Mouse (Mus musculus) thymus, postnatal 0 days (tissue): ENCODE results near the gene Cpsf7. TPM values are rescaled to one million over a fixed set of nuclear protein-coding genes. Genes with fewer than 3 reads are reported as not detected.
"Not testable (repeated sequence)": the region's sequence is repeated elsewhere in the genome, so short reads cannot be mapped to it uniquely, and the experiment has no call there.

ENCODE experiments used
- DNase-seq: peaks from one replicate; pipeline ENCODE4 v3.0.0-alpha.2; 2015; ENCODE audit warnings: low spot score
- polyA plus RNA-seq: library from polyadenylated mRNA; unstranded; fragments of >200 nt; fragmentation: Nextera tagmentation; extraction: Ambion mirVana; gene quantifications from 2 replicates; pipeline ENCODE4 v1.2.1, GENCODE M21; 2015

Gene Cpsf7
- polyA plus RNA-seq, 1 experiment from 2014 or later, result 30.8 TPM

GRCm38 (mm10) chr19:10557837-10558375 lies 32.8 kb downstream of the Cpsf7 start:
- DNase-seq, result not testable (repeated sequence)

DNA sequence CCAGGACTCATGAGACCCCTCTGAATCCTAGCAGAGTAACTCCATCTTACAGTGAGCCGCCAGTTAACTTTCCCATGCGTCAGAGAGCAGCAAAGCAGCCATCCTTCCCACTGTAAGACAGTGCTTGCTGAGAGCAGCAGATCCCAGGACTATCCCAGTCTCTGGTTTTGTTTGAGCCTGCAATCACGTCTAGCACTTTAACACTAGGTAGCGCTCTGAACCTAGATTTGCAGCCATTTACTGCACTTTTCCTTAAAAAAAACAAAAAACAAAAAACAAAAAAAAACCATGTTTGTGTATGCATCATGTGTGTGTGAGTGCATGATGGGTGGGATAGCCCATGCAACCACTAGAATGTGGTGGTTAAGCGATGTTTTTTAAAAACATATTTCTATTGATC lies 35.0 kb downstream of the Cpsf7 start:
- no peak for DNase-seq

DNA sequence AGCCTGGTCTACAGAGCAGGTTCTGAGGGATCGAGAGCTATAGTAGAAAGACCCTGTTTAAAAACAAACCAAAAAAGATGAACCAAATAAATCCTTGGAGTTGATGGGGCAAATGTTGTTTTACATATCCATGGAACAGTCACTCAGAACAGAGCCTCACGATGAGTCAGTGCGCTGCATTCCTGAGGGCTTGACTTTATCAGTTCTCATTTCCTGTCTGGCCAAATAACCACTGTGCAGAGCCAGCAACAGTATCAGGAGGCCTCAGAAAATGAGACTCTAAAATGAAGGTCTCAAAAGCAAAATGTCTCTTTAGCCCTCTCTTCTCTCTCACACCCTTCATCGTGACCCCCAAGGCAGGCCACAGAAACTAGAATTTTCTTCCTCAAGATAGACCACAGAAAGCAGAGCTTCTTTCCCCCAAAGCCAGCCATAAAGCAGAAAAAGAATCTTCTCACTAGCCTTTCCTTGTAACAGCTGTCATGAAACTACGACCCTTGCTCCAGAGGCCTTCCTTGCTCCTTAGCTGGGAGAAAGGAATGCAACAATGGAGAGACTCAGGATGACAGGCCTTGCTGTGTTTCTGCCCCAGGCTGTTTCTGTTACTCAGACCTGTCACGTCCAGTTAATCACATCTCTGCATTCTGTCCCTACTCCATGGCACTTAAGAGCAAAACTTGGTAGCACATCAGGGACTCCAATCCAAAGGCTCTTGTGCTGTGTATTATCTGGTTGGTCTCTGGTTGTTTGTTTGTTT lies 36.7 kb downstream of the Cpsf7 start:
- DNase-seq, result no peak

GRCm38 (mm10) chr19:10562351-10562750 lies 37.3 kb downstream of the Cpsf7 start:
- no peak for DNase-seq

GRCm38 (mm10) chr19:10564278-10564677 lies 39.2 kb downstream of the Cpsf7 start:
- DNase-seq, result no peak

DNA sequence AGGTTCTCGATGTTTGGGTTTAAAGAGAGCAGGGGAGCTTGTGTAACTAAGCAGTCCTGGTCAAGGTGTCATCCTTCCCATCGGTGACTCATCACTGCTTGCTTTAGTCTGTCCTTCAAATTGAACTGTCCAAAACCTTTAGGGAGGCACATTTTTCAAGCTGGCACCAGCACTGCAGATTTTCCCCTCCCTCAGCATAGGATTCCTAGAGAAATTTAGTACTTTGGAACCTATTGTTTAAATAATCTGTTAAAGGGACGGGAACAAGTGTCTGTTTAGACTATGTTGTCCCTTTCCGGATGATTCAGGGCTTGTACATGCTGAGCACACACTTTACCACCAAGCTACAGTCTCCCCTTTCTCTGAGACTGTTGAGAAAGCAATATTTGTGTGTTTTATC lies 40.2 kb downstream of the Cpsf7 start:
- DNase-seq, result no peak

- DNase-seq, result no peak
Measured at GRCm38 (mm10) chr19:10569627-10570026, 44.6 kb downstream of the Cpsf7 start.

DNA sequence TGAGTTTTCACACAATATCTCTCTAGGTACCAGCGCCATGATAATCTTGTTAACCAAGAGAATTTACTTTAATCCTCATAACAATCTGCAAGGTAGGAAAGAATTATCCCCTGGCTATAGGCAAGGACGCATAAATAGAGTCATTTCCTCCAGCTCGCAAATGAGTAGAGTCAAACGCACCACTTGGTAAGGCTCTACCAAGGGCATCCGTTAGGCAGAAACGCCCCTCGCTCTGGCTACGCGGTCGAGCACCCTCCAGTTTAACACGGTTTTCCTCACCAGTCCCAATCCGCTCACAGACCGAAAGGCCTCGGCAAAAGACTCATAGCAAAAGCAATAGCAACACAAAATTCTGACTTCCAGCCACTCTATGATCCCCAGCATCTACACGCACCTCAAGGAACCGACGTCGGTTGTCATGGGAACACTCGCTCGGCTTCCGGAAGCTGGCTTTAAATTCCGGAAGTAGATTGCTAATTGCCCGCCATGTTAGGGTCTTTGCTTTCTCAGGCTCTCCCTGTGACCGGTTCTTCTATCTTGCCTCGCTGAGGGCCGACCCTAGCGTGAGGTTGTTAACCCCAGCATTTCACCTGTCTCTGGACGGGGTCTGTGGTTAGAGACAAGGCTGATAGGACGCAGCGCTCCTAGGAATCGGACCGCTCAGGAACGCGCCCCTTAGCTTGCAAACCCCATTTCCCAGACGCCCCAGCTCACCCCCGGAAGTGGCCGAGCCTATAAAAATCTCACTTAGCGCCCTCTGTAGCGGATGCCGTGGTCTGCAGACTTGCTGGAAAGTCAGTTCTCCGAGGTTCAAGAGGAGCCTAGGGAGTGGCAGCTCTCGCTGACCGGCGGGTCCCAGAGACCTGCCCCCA lies 51.9 kb downstream of the Cpsf7 start, which contains the start of the genes Cyb561a3 and Tmem138:
Cyb561a3 (plus strand) TSS at position 483 of the 872 bp plus-strand sequence.
Tmem138 (minus strand) TSS at position 673 of the 872 bp plus-strand sequence.
- peak; percentile 96 for DNase-seq

DNA sequence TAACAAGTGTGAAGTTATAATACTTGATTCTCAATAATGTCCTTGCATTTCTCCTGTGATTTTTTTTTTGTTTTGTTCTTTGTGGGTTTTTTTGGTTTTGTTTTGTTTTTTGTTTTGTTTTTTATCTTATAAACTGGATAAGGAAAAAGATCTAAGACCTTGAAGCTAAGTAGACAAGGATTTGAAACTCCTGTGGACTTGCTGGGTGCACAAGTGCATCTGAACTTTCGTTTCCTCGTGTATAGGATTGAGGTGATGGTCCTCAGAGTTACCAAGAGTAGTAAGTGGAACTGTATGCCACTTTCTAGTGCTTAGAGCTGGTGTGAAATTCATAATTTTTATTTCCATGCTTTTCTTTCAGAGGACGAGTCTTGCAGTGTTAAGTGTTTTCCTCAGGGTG lies 55.0 kb downstream of the Cpsf7 start:
- DNase-seq, result no peak

DNA sequence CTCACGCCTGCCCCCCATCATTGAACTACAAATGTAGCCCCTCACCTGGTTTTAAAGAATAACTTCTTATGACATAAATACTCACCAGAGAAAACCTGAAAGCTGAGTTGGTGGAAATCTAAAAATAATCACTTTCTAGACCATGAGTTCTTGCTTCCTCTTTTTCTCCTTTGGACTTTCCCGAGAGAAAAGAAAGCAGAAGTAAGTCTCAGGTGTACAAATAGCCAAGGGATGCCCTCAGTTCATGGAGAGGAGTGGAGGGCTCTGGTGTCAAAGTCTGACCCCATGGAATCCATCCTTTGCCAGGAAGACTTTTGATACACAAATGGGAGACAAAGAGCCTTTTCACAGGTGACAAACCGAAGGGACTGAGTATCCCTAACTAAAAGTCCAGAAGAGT lies 55.7 kb downstream of the Cpsf7 start:
- DNase-seq, result no peak

DNA sequence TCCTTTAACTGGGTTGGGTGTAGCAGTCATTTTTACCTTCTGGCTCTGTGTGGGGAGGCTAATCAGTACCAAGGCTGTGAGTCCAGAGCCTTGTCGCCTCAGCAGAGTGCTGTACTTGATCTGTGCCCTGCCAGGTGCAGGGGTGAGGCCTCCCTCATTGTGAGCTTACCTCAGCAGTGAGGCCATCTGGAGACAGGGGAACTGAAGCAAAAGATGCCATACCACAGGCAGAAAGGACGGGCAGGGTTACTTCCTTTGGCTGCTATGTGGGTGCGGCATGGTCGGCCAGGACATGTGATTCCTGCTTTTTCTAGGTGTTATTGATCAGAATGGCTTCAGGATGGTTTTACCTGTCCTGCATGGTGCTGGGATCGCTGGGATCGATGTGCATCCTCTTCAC lies 56.9 kb downstream of the Cpsf7 start:
- peak; percentile 42 for DNase-seq

- no peak for DNase-seq
Measured at GRCm38 (mm10) chr19:10583550-10584146, 58.6 kb downstream of the Cpsf7 start.

GRCm38 (mm10) chr19:10585112-10585511 lies 60.0 kb downstream of the Cpsf7 start:
- peak; percentile 16 for DNase-seq

DNA sequence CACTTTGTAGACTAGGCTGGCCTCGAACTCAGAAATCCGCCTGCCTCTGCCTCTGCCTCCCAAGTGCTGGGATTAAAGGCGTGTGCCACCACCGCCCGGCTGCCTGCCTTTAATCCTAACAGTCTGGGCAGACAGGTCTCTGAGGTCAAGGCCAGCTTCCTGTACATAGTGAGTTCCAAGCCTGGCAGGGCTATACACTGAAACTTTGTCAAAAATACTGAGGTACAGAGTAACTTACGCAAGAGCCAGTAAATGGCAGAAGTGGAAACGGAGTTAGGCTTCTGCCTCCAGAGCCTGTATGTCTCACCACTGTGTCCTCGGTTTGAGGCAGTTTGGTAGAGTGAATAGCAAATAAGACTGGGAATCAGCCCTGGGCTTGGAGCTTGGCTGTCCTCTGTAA lies 62.2 kb downstream of the Cpsf7 start:
- no peak for DNase-seq

- no peak for DNase-seq
Measured at GRCm38 (mm10) chr19:10589127-10589857, 64.2 kb downstream of the Cpsf7 start.

DNA sequence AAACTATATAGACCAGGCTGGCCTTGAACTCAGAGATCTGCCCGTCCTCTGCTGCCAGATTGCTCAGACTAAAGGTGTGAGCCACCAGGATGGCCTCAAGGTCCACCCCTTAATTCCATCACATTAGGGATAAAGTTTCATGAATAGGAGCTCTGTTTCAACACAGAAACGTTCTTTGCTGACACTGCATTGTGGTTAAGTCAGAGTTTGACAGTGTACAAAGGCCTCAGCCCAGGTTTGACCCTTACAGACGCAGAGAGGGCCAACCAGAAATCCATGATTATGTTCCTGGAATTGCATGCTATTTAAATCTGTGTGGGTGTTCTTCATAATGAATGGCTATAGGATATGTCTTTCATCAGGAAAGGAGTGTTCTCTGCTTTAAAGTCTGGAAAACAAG lies 65.2 kb downstream of the Cpsf7 start:
- DNase-seq, result no peak

- DNase-seq, result no peak
Measured at GRCm38 (mm10) chr19:10591659-10592377, 66.8 kb downstream of the Cpsf7 start.
